Mouse (Mus musculus) CH12.LX (cell line): ENCODE data around the gene Pip5k1b.

Experiments
- CHD2 ChIP-seq: IDR thresholded peaks from 2 replicates; pipeline ENCODE4 v1.6.1; 2011; ENCODE audit warnings: low read length, improper control_type of control experiment
- CTCF ChIP-seq, 2 experiments: IDR thresholded peaks in 1 of 2; conservative IDR thresholded peaks in 1 of 2; 2 replicates each; pipeline ENCODE4 v1.5.1; 2011 to 2012; ENCODE audit warnings: low read depth in 2 of 2, low read length in 2 of 2, improper control_type of control experiment in 1 of 2, inconsistent platforms in 1 of 2, mild to moderate bottlenecking in 1 of 2, moderate library complexity in 1 of 2
- RAD21 ChIP-seq: IDR thresholded peaks from 2 replicates; pipeline ENCODE4 v1.6.1; 2011; ENCODE audit warnings: low read depth, mild to moderate bottlenecking, low read length, improper control_type of control experiment, moderate library complexity
- SIN3A ChIP-seq: IDR thresholded peaks from 2 replicates; pipeline ENCODE4 v1.6.1; 2012; ENCODE audit warnings: low read length, improper control_type of control experiment, inconsistent platforms
- UBTF ChIP-seq: IDR thresholded peaks from 2 replicates; pipeline ENCODE4 v1.6.1; 2012; ENCODE audit warnings: low read depth, mild to moderate bottlenecking, inconsistent platforms, low read length, improper control_type of control experiment, moderate library complexity
- USF1 ChIP-seq: IDR thresholded peaks from 2 replicates; pipeline ENCODE4 v1.6.1; 2014; ENCODE audit warnings: low read depth, mild to moderate bottlenecking, inconsistent platforms, low read length, improper control_type of control experiment
- ZC3H11A ChIP-seq: IDR thresholded peaks from 2 replicates; pipeline ENCODE4 v1.6.1; 2012; ENCODE audit warnings: low read depth, mild to moderate bottlenecking, inconsistent platforms, low read length, improper control_type of control experiment

- TF ChIP-seq USF1 (no peak), CHD2 (no peak), UBTF (no peak), SIN3A (no peak), CTCF (conservative IDR thresholded peaks at IDR 0.05 in 1 of 2, IDR thresholded peaks at IDR 0.05 in 1 of 2; ENCODE audit: low read depth in 2 of 2, low read length in 2 of 2) (no peak), ZC3H11A (no peak), RAD21 (no peak)
Measured at GRCm38 (mm10) chr19:24280601-24281228, 275.0 kb downstream of the Pip5k1b start, which contains the start of gene Fxn.
